Mouse (Mus musculus): ENCODE data around the gene Stra6l.

GRCm38 (mm10) chr4:45889487-45889886, 41.0 kb downstream of the Stra6l start:
- TF ChIP-seq CTCF (IDR thresholded peaks at IDR 0.05; ENCODE audit: extremely low read depth, insufficient read length, insufficient replicate concordance, low read depth, low read length) (no peak), POLR2A (IDR thresholded peaks at IDR 0.05; ENCODE audit: low read depth, low read length) (no peak)
